Mouse (Mus musculus): ENCODE data around the gene Scd1.
A peak's percentile ranks its signal among the peaks of the same experiment; 100 is the strongest.
"Not testable (repeated sequence)": the region's sequence is repeated elsewhere in the genome, so short reads cannot be mapped to it uniquely, and the experiment has no call there.

Gene Scd1

DNA sequence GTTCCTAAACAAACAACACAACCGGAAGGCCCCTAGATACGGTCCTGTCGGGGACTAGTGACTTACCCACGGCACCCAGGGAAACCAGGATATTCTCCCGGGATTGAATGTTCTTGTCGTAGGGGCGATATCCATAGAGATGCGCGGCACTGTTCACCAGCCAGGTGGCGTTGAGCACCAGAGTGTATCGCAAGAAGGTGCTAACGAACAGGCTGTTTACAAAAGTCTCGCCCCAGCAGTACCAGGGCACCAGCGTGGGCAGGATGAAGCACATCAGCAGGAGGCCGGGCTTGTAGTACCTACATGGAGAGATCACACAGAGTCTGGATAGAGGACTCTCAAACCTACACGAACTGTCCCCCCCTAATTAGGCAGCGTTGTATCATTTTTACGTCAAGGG is 7.6 kb downstream of the Scd1 start:
- DNase-seq (ENCODE audit: low spot score in 2 of 2) = no peak

DNA sequence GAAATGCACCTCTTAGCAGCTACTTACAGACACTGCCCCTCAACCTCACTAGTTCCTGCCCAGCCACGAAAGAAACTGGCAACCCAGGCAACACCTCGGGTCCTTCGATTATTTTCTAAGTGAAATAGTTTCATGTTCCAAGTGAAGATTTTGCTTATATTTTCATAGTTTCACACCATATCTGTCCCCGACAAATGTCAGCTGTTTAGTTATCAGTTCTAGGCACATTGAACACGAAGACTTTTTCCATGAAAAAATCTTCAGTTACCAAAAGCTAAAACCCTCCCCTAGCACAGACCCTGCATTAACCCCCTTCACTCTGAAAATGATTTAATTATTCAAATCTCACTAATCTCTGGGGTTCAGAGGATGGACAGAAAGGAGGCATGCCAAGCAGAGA is 10.9 kb downstream of the Scd1 start:
- no peak for DNase-seq (ENCODE audit: low spot score in 2 of 2)

DNA sequence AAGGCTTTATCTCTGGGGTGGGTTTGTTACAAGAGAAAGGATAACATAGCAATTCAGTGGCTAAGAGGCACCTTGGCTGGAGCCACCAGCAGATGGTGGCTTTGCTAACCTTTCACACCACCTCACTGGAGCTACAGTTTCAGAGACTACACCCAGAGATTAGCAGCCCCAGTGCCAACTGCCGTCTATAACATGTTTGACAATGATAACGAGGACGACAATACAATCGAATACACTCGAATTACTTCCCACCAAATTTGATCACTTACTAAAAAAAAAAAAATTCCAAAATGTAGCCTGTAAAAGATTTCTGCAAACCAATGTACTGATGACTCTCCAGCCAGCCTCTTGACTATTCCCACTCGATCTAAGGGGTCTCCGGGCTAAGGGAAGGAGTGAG is 12.7 kb downstream of the Scd1 start:
- DNase-seq (ENCODE audit: low spot score in 2 of 2) = no peak

DNA sequence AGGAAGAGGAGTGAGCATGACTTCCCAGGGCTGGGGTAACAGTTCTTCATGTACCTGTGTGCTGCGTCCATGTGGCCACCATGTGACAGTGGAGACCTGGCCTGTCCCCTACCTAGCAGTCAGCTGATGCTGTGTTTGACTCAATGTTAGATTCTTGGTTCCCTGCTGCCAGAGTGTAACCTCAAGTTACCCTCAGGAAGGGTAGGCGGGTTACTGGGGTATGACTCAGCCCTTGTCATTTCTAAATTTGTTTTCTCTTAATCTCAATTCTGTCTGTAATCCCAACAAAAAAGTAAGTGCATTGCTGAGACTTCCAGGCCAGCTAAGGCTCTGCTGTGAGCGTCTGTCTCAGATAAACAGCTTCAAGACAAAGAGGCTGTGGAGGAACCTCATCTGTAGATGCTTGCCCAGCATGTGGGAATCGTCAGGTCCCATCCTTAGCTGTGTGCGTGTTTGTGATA is 13.7 kb downstream of the Scd1 start:
- no peak for DNase-seq (ENCODE audit: low spot score in 2 of 2)

DNA sequence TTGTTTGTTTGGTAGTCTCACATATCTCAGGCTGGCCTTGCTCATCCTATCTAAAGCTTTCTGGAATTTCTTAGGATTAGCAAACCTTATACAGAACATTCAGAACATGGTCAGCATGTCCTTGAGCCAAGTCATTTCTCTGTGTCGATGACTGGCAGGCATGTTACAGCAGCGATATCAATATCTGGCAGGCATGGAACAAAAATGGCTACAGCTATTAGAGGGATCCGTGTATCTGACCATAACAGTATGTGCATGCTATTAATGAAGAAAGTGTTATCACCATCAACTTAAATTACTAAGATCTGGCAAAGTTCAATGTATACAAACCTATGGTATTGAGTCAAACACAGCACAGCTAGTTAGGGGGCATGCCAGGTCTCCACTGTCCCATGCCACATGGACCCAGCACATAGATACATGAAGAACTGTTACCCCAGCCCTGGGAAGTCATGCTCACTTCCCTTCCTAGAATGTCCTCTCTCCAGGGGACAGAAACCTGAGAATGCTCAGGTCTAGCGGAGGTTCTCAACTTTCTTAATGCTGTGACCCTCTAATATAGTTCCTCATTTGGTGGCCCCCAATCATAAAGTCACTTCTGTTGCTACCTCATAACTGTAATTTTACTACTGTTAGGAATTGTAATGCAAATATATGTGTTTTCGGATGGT is 15.2 kb downstream of the Scd1 start:
- DNase-seq (ENCODE audit: low spot score in 2 of 2) = no peak

DNA sequence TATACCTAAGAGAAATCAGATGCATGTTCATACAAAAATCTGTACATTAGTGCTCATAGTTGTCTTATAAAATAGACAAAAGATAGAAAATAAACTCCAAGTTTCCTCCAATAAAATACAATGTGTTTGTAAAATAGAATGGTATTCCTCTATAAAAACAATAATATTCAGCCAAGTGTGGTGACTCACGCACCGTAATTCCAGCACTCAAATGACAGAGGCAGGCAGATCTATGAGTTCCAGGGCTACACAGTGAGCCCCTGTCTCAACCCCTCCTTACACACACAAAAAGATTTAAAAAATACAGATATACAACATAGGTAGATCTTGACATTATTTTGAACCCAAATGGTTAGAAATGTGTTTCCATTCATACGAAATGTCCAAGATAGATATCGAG is 15.8 kb downstream of the Scd1 start:
- no peak for DNase-seq (ENCODE audit: low spot score in 2 of 2)

DNA sequence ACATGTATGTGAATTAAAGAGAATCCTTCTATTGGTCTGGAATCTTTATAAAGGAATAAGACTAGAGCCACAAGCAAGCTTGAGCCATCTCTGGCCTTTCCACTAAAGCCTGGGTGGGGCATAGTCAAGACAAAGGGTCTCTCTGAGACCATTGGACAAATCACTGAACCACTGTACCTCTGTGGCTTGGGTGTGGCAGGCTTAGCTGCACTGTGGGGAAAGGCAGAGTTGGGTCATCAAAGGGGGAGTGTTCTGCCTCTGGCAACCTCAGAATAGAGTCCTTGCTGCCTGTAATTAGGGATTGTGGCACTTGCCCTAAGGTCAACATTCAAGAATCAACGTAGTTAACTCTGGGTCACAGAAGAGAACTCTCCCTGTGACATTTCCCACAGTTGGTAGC is 18.2 kb downstream of the Scd1 start:
- no peak for DNase-seq (ENCODE audit: low spot score in 2 of 2)

DNA sequence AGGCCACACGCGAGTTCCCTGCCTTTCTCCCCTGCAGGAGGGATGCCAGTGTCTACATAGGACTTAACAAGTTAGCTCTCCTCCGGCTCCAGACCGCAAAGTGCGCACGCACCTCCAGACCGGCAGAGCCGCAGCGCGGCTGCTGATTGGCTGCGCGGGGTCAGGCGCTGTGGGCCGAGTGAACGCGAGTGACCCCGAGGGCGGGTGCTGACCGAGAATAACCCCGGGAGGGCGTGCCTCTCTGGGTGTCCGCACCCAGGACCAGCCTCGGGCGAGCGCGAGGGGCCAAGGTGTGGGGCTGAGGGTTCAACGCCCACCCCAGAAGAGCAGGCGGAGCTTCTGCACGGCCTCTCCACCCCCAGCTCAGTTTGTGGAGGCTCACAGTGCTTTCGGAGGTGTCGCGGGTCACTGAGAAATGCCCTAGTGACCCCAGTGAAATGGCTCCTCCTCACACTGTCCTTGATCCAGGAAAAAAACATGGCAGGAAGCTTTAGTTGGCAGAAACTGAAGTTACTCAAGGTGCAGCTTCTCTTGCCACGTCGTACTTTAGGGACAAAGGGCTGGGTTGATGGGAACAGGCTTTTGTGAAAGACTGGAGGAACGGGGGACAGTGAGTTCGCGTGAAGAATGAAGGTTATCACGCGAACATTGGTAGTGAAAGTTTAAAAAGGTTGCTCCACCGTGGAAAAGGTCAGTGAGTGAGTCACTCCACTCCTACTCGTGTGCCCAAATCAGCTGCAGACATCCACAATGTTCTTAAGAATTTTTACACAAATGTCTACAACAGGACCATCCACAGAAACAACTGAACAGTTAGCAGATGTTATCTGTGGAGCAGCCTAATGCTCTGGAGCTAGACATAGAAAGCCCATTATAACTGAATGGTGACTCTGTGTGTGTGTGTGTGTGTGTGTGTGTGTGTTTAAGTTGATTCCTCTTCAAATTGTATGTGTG is 18.9 kb downstream of the Scd1 start:
- peak; percentile 86 to 90 for DNase-seq (ENCODE audit: low spot score in 2 of 2)

DNA sequence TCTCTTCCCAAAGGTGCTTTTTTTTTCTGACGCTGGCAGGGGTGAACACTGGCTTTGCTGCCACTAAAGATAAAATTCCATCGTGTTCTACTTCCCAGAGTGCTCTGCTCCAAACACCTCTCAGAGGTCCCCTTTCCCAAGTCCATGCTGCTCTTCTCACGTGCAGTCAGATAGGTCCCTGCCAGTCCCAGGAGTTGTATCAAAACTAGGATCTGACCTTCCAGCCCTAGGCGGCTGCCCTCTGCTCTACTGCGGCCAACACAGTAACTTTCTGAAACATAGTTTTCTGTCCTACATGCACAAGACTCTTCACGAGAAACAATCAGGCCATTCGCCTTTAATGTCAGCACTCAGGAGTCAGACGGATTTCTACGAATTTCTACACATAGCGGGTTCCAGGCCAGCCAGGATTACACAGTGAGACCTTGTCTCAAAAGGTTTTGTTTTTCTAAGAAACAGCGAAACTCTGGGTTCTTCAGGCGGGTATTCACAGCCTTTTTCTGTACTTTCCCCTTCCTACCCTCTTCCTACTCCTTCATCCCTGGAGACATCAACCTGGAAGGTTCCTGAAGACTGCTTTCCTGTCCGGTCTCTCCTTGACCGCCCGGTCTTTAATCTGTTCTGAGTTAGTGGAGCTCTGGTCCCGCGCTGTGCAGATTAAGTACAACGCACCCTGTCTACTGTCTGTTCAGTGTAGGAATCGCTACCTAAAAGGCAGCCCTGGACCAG is 19.8 kb downstream of the Scd1 start:
- no peak for DNase-seq (ENCODE audit: low spot score in 2 of 2)

DNA sequence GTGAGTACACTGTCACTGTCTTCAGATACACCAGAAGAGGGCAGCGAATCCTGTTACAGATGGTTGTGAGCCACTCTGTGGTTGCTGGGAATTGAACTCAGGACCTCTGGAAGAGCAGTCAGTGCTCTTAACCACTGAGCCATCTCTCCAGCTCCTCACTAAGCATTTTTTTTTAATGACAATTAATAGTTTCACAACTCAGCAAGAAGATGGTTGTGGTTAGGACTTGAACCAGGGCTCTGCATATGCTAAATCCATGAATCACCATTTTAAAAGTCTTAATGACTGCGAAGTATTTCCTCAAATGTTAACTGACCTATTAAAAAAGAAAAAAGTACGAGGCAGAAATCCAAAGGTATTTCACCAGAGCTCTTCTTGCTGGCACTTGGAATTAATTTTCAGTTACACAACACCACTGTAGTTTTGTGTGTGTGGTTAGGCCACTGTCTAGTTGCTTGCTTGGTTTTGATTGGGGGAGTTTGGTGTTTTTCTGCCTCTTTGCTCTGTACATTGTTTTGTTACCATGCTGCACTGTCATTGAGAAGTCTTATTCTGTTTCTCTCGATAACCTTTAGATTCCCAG is 20.5 kb downstream of the Scd1 start:
- no peak for DNase-seq (ENCODE audit: low spot score in 2 of 2)

DNA sequence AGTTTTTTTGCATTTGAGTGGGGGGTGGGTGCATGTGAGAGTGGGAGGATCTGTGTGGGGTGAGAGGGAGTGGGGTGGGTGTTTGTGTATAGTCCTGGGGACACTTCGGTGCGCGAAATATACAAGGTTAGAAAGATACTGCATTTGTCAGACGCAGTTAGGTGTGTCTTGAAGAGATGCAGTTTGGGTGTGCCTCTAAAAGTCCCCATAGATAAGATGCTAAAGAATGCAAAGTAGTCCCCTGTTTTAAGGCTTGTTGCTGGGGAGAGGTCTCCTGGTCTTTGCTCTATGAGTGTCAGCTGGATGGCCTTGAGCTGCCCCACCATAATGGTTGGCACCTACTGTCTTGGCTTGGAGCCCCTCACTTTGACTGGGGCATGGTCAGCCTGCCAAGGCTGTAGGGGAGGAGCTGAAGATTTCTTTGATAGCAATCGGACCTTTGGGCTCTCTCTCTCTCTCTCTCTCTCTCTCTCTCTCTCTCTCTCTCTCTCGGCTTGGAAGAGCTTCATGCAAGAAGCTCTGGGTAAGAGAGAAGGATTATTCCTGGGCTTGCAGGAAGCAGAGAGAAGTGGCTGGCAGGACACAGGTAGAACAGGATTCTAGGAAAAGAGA is 21.7 kb downstream of the Scd1 start:
- DNase-seq (ENCODE audit: low spot score in 2 of 2) = no peak

DNA sequence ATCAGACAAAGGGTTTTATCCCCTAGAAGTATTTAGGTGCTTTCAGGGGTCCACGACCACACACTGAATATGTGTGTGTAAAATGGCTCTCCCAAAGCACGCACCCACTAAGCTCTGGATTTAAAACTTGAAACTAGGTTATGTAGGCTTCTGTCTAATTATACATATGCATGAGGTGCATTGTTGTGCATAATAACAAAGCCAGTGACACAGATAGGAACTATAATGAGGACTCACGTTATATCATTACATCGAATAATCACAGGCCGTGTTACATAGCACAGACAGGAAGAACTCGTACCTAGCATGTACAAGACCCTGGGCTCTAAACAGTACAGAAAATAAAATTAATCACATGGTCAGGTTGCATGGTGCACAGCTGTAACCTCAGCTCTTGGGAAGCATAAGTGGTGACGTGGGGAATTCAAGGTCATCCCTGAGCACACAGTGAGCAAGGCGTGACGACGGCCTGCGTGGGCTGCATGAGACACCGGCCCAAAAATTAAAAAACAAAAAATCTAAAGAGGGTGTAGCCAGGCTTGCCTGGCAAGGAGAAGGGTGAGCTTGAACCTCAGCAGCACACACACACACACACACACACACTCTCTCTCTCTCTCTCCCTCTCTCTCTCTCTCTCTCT is 24.9 kb downstream of the Scd1 start:
- DNase-seq (ENCODE audit: low spot score in 2 of 2) = no peak

DNA sequence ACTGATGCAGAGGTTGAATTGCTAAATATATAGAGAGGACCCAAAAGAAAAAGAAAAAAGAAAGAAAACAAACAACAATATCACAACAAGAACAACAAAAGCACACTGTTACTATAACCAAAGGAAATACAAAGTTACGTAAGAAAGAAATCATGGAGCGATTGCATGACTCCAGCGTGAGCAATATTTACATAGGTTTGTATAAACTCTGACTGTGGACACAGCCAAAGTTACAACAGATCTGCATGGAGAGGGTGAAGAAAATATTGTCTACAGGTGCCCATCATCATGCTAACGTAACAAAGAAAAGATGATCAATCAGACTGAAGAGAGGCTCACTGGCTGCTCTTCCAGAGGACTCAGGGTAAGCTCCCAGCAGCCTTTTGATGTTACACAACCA is 27.6 kb downstream of the Scd1 start:
- no peak for DNase-seq (ENCODE audit: low spot score in 2 of 2)

DNA sequence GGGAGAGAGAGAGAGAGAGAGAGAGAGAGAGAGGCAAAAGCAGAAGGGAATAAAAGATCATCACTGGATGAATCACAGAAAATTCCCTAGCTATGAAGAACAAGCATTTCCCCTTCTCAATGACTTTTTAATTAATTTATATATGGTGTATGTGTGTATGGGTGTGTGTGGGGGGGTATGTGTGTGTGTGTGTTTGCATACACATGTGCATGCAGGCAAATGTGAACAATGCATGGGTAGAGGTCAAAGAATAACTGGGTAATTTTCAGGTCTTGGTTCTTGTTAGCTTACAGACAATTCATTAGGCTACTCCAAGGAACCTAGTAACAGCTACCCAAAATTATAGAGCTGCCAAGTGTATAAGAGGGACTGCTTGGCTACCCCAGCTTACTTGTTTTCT is 28.6 kb downstream of the Scd1 start:
- no peak for DNase-seq (ENCODE audit: low spot score in 2 of 2)

DNA sequence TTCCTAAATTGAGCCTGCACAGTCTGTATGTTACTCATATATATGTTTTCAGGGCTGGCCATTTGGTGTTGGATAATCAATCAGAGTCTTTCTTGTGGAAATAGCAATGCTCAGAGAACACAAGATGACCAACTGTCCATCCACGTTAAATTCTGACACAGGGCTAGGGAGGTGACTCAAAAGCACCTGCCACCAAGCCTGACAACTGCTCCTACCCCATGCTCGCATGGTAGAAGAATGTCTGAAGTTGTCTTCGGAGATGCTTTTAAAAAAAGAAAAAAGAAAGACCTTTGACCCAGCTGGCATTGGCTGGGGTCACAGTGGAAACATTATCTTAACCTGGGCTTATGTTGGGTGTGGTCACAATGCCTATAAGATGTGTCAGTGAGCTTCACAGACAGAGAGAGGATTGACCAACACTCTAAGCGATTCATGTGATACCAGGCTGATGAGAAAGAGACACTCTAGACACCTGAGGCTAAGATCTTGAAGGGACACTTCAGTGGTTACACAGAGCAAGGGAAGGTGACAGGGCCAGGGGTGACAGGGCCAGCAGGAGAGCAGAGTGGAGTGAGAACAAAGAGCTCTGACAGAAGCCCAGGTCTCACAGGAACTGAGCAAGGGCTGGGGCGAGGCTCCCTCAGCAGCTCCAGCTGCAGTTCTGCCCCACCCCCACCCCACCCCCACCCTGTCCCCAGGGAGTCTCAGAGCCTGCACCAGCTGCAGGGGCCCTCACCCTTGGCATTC is 29.9 kb downstream of the Scd1 start:
- DNase-seq (ENCODE audit: low spot score in 2 of 2) = no peak

DNA sequence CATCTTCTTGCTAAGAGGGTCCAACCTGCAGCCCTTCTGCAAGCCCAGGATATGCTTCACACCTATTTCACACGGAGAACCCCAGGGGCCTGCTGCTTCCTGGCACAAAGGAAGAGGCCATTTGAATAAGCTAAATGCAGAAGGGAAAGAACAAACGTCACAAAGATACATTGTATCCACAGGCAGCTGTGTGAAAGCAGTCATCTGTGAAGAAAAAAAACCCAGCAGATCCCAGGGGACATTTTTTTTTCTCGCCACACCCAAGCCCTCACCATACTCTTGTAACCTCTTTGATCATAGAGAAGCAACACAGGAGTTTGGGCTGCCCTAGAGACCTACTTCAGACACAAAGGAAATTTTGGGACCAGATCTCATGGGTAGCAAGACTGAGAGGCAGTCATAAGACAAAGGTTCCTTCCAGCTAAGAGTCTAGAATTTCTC is 31.1 kb downstream of the Scd1 start:
- no peak for DNase-seq (ENCODE audit: low spot score in 2 of 2)

DNA sequence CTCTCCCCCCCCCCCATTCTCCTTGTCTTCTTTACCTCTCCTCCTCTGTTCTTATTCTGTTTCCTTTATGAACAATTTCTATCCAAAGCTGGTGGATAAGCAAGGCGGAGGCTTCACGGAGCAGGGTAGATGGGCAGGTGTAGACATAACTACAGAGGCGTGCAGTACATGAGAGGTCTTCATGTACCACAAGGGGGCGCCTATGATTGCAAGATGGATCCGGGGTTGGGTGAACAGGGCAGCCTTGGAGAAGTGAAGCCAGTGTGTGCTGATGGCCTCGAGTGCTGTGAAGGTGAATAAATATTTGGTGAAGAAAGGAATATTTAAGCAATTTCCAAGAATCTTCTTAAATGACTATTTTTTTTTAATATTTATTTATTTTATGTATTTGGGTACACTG is 34.7 kb downstream of the Scd1 start:
- DNase-seq (ENCODE audit: low spot score in 2 of 2) = peak; percentile 63 to 68

DNA sequence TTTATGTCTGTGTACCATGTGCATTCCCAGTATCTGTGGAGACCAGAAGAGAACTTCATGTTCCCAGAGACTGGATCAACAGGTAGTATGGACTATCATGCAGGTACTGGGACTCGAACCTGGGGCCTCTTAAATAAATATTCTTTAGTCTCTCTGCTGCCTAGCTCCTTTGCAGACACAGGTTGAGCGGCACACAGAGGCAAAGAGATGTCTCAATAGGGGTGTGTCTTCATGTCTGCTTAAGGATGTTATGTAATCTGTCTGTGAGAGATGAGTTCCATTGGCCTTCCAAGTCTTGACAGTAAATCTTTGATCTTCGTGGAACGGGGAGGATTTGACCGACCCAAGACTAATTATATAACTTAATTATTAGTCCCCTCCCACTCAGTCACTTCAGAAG is 37.4 kb downstream of the Scd1 start:
- DNase-seq (ENCODE audit: low spot score in 2 of 2) = no peak

DNA sequence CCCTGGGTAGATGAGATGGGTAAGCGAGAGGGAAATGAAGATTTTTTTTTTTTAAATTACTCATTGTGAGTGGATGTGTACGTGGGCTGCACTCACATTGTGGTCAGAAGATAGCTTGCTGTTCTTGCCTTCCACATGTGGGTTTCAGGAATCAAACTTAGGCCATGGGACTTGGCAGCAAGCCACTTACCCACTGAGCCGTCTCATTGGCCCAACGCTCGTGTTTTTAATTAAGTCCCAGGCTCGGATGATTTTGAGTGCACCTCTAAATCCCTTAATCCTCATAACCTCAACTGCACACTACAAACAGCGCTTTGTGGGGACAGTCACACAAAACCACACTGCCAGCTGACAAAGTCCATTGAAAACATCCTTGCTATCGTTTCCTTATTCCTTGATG is 38.3 kb downstream of the Scd1 start:
- DNase-seq (ENCODE audit: low spot score in 2 of 2) = no peak

DNA sequence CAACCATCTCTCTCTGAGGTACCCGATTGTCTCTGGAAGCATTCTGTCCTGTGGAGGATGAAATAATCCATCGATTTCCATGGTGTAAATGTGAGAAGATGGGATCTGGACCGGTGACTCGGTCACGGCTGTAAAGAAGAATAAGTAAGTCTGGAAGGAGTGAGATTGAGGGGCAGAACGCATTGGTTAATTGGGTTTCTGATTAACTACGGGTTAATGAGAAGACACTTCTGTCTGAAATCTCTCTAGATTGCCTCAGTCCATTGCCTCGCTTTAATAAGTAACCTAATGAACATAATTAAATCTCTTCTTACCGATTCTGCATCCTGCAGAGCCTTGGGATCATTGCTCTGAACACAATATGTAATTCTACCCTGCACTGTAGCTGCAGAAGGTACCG is 40.6 kb downstream of the Scd1 start:
- DNase-seq (ENCODE audit: low spot score in 2 of 2) = not testable (repeated sequence)

Data from frontal cortex, postnatal 36 days (tissue).